Mouse (Mus musculus) heart, embryonic 13.5 days (tissue): Measurements from ENCODE around the gene Gm49325. TPM values are rescaled to one million over a fixed set of nuclear protein-coding genes. Genes with fewer than 3 reads are reported as not detected.
A peak's percentile ranks its signal among the peaks of the same experiment; 100 is the strongest.
"Not testable (repeated sequence)": the region's sequence is repeated elsewhere in the genome, so short reads cannot be mapped to it uniquely, and the experiment has no call there.

Source experiments
- ATAC-seq: fragments of 200-750 bp; cut with Nextera tagmentation; 2 replicates; pipeline ENCODE4 v1.8.0; 2017; ENCODE audit warnings: moderate TSS enrichment; ENCODE audit not compliant: insufficient number of reproducible peaks, low FRiP score, low TSS enrichment; ENCODE audit errors: extremely low read depth
- H3K27ac ChIP-seq: fragments of 300-500 bp; sonication (generic); replicated peaks from 2 replicates; pipeline ENCODE4 v1.5.1; 2015; ENCODE audit warnings: moderate library complexity, mild to moderate bottlenecking, inconsistent platforms
- H3K27me3 ChIP-seq: fragments of 300-500 bp; sonication (generic); replicated peaks from 2 replicates; pipeline ENCODE4 v1.6.1; 2015; ENCODE audit warnings: mild to moderate bottlenecking, inconsistent platforms
- H3K36me3 ChIP-seq: fragments of 300-500 bp; sonication (generic); 2 replicates; pipeline ENCODE4 v1.6.1; 2015; ENCODE audit warnings: mild to moderate bottlenecking, inconsistent platforms
- H3K4me1 ChIP-seq: fragments of 300-500 bp; sonication (generic); 2 replicates; pipeline ENCODE4 v1.6.1; 2015; ENCODE audit warnings: inconsistent platforms
- H3K4me2 ChIP-seq: fragments of 300-500 bp; sonication (generic); 2 replicates; pipeline ENCODE4 v1.6.1; 2015; ENCODE audit warnings: inconsistent platforms, mild to moderate bottlenecking, moderate library complexity
- H3K4me3 ChIP-seq: fragments of 300-500 bp; sonication (generic); 2 replicates; pipeline ENCODE4 v1.5.1; 2015; ENCODE audit warnings: moderate library complexity, mild to moderate bottlenecking, inconsistent platforms
- H3K9ac ChIP-seq: fragments of 300-500 bp; sonication (generic); 2 replicates; pipeline ENCODE4 v1.6.1; 2015; ENCODE audit warnings: inconsistent platforms, mild to moderate bottlenecking, moderate library complexity
- H3K9me3 ChIP-seq: fragments of 300-500 bp; sonication (generic); 2 replicates; pipeline ENCODE4 v1.6.1; 2016; ENCODE audit warnings: inconsistent platforms
- WGBS: fragments of 180-500 bp; shearing (Covaris S2); methylation state at CpG from one replicate; pipeline ENCODE4 v1.1.7; 2015; ENCODE audit warnings: mixed read lengths; 5-methylcytosine and 5-hydroxymethylcytosine counted together
- microRNA counts: library from miRNA; unstranded; fragments of <30 nt; microRNA quantifications from one replicate; lab custom pipeline; 2016
- microRNA-seq: library from miRNA; unstranded; fragments of <30 nt; microRNA quantifications from one replicate; pipeline ENCODE4, GENCODE M21; 2016
- polyA plus RNA-seq: library from polyadenylated mRNA; unstranded; fragments of >200 nt; fragmentation: Nextera tagmentation; extraction: Ambion mirVana; gene quantifications from 2 replicates; pipeline ENCODE4 v1.2.1, GENCODE M21; 2015

Gene Gm49325
- polyA plus RNA-seq, 1 experiment from 2014 or later = not detected

DNA sequence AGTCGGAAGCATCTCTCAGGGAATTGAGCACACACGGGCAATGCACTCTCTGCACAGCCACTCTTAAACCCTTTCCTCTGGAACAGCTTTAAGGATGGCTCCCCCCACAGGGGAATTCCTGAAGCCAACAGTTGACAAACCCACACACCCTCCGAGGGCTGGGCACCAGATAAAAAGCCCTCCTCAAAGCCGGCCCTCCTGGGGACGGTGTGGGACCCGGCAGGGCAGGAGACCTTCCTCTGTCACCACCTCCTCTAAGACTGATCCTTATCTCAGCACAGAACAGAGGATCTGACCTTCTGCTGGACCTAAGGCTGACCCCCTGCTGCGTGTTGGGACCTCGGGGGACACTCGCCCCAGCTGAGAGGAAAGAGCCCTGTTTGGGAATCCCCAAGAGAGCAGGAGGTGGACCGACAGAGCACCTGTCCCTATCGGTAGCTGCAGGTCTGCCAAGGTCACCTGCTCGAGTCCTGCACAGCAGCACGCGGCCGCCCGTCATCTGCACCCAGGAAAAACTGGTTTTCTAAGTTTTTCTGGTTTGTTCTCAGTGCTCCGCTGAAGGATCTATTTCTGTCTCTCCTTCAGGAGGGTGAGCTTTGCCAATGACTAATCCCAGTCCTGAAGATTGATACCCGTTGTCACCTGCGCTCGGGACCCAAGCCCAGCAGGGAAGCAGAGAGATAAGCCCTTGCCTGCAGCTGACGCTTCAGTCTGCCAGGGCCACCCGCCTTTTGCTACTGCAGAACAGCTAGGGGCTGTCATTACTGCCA, 80.1 kb downstream of the Gm49325 start, which contains the start of gene Tspear:
Gene Tspear, plus strand, starts transcription at position 675 of the 770 bp plus-strand sequence.
- H3K9ac ChIP-seq = no peak within 1 kb of the TSS
- H3K4me2 ChIP-seq = peak within 1 kb of the TSS; percentile 45
- peaks cover 11% of the 10 kb centered on the region for H3K4me1 ChIP-seq
- H3K27me3 ChIP-seq = peaks cover 91% of the 10 kb centered on the region
- ATAC-seq = no peak
- WGBS = 2% methylated on average over 22 of the region's 22 CpGs
- H3K27ac ChIP-seq = no peak within 1 kb of the TSS
- peak within 1 kb of the TSS; percentile 4 for H3K4me3 ChIP-seq
- no peaks in the 10 kb centered on the region for H3K9me3 ChIP-seq
- no peaks in the 10 kb centered on the region for H3K36me3 ChIP-seq

DNA sequence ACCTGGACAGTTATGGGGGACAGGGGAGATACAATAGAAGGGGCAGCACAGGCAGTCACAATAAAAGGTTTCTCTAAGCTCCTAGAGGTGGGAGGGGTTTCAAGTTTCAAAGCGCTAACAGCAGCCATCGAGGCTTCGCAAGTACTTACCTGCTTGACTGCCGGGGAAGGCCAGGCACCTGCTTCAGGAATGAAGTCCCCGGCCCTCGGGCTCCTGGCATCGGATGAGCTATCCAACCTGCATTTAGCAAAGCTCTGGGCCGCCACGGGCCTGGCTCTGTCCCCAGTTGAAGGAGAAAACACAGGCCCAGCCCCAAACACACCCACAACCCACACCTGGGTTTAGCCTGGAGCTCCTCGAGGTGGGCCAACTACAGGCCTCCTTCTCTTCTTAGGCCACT, 81.0 kb downstream of the Gm49325 start:
- H3K27me3 ChIP-seq = peaks cover 92% of the 10 kb centered on the region
- H3K4me1 ChIP-seq = peaks cover 11% of the 10 kb centered on the region

DNA sequence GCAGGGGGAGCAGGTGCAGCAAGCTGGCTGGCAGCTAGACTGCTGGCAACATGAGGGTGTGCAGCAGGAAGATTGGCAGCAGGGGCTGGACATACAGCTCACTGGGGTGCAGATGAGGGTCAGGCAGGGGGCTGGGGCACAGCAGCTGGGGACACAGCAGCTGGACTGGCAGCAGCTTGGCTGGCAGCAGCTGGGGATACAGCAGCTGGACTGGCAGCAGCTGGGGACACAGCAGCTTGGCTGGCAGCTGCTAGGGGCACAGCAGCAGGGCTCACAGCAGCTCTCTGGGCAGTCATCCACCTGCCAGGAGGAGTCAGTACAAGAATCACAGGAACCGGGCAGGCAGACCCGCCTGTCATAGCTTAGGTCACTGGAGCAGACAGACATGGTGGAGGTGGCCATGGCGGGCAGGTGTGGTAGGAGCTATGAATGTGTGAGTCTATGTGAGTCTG, 84.4 kb downstream of the Gm49325 start, which contains the start of gene Gm19402:
Gene Gm19402, minus strand, starts transcription at position 402 of the 452 bp plus-strand sequence.
- not testable (repeated sequence) for H3K4me3 ChIP-seq, H3K27ac ChIP-seq, H3K36me3 ChIP-seq, H3K4me2 ChIP-seq, H3K9ac ChIP-seq, ATAC-seq, H3K9me3 ChIP-seq
- WGBS = 58% methylated on average over 3 of the region's 3 CpGs
- Histone ChIP-seq H3K4me1 (peaks cover 11% of the 10 kb centered on the region), H3K27me3 (peaks cover 75% of the 10 kb centered on the region)

More for the DNA sequence above, 81.0 kb downstream of the Gm49325 start:
- Histone ChIP-seq H3K27ac (no peak overlapping the region), H3K4me3 (no peak overlapping the region), H3K9me3 (no peaks in the 10 kb centered on the region), H3K4me2 (no peak overlapping the region), H3K36me3 (no peaks in the 10 kb centered on the region), H3K9ac (no peak overlapping the region)
- WGBS = 20% methylated on average over 10 of the region's 10 CpGs
- no peak for ATAC-seq

MicroRNA genes within 50 kb of the gene (microRNA counts, 519-probe panel; counts per million panel counts)
- 209 counts per million, percentile 61 among the panel's probes with 10 or more counts for microRNA mmu-miR-1930 (lab: Ali Mortazavi, UCI)

Small RNAs within 50 kb of the gene (microRNA-seq; reads per million reads assigned to microRNA genes)
- 10.0 reads per million, percentile 27 among the genes with 10 or more reads in this experiment for gene Mir1930

Other genes starting within 250 kb of the Gm49325 start
- 10.7 and 12.1 TPM in 2 replicates for gene Adarb1, start 187.9 kb upstream of the Gm49325 start, polyA plus RNA-seq
- gene Fam207a, start 90.4 kb upstream of the Gm49325 start, polyA plus RNA-seq = 23.9 and 24.0 TPM in 2 replicates
- gene Itgb2, start 75.9 kb upstream of the Gm49325 start, polyA plus RNA-seq = 1.5 and 1.6 TPM in 2 replicates
- gene Pttg1ip, start 24.5 kb upstream of the Gm49325 start, polyA plus RNA-seq = 103 and 110 TPM in 2 replicates
- 171 and 186 TPM in 2 replicates for gene Sumo3, start 100 bp upstream of the Gm49325 start, polyA plus RNA-seq
- 78.6 and 81.9 TPM in 2 replicates for gene Ube2g2, start 16.1 kb downstream of the Gm49325 start, polyA plus RNA-seq
- gene Tspear, start 80.4 kb downstream of the Gm49325 start, polyA plus RNA-seq = 0.07 TPM in 1 of 2 replicates, not detected in the other
- gene Gm19402, start 84.6 kb downstream of the Gm49325 start, polyA plus RNA-seq = not detected in 2 replicates
- gene Gm9508, start 91.0 kb downstream of the Gm49325 start, polyA plus RNA-seq = not detected in 2 replicates
- not detected in 2 replicates for gene Gm10272, start 100.4 kb downstream of the Gm49325 start, polyA plus RNA-seq
- not detected in 2 replicates for gene Gm10024, start 105.3 kb downstream of the Gm49325 start, polyA plus RNA-seq
- gene Gm10142, start 109.6 kb downstream of the Gm49325 start, polyA plus RNA-seq = not detected in 2 replicates
- not detected in 2 replicates for gene Krtap12-1, start 114.4 kb downstream of the Gm49325 start, polyA plus RNA-seq
- gene Gm10100, start 120.3 kb downstream of the Gm49325 start, polyA plus RNA-seq = not detected in 2 replicates
- gene Gm18596, start 136.4 kb downstream of the Gm49325 start, polyA plus RNA-seq = not detected in 2 replicates
- not detected in 2 replicates for gene Gm9736, start 145.2 kb downstream of the Gm49325 start, polyA plus RNA-seq
- gene Gm3233, start 153.5 kb downstream of the Gm49325 start, polyA plus RNA-seq = not detected in 2 replicates
- gene Gm3238, start 165.1 kb downstream of the Gm49325 start, polyA plus RNA-seq = not detected in 2 replicates
- not detected in 2 replicates for gene Gm7138, start 170.7 kb downstream of the Gm49325 start, polyA plus RNA-seq
- gene Gm3250, start 176.3 kb downstream of the Gm49325 start, polyA plus RNA-seq = not detected in 2 replicates
- gene Gm7137, start 182.0 kb downstream of the Gm49325 start, polyA plus RNA-seq = not detected in 2 replicates
- gene Gm9639, start 188.9 kb downstream of the Gm49325 start, polyA plus RNA-seq = not detected in 2 replicates
- gene Gm19668, start 192.9 kb downstream of the Gm49325 start, polyA plus RNA-seq = not detected in 2 replicates
- gene Gm9507, start 205.6 kb downstream of the Gm49325 start, polyA plus RNA-seq = not detected in 2 replicates
- not detected in 2 replicates for gene Gm2696, start 208.5 kb downstream of the Gm49325 start, polyA plus RNA-seq
- gene Krtap10-4, start 220.9 kb downstream of the Gm49325 start, polyA plus RNA-seq = not detected in 2 replicates
- not detected in 2 replicates for gene Krtap10-10, start 229.8 kb downstream of the Gm49325 start, polyA plus RNA-seq
- not detected in 2 replicates for gene Gm36176, start 240.6 kb downstream of the Gm49325 start, polyA plus RNA-seq
- gene Gm10318, start 246.7 kb downstream of the Gm49325 start, polyA plus RNA-seq = not detected in 2 replicates